Mouse (Mus musculus) ZHBTc4 (cell line): ENCODE data around the gene Islr.

ENCODE experiments used
- DNase-seq: peaks from one replicate; pipeline ENCODE4 v3.0.0-alpha.2; 2011; ENCODE audit warnings: low read depth, low spot score

Islr gene

DNA sequence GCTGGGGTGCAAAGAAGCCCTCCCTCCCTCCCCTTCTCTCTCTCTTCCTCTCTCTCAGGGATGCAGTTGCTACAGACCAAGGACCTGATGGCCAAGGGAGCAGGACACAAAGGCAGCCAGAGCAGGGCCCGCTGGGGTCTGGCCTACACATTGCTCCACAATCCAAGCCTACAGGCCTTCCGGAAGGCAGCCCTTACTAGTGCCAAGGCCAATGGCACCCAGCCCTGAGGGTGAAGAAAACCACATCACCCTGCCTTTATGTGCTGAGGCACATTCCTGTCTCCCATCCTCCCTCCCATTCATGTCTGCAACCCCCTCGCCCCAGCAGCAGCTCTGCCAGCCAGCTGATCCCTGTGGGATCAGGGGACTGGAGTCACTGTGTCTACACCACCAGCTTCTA, 51.0 kb downstream of the Islr start:
- no peak for DNase-seq

GRCm38 (mm10) chr9:58150733-58151361, 53.3 kb downstream of the Islr start:
- no peak for DNase-seq

GRCm38 (mm10) chr9:58148806-58149205, 55.3 kb downstream of the Islr start:
- no peak for DNase-seq

DNA sequence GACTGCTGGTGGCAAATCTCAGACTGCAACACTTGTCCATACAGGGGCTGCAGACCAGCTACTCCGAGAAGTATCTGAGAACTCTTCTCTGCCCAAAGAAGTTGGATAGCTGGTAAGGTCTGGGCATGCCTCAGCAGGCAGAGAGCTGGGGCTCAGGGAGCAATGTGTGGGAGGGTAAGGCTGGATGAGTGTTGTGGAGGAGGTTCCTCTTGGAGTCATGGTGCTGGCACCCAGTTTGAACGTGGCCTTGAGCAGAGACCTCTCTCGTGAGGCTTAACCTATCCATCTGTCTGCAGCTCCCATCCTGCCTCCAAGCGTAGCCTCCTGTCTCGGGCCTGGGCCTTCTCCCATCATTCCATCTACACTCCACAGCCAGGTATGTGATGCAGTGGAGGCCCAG, 58.7 kb downstream of the Islr start:
- DNase-seq: no peak

GRCm38 (mm10) chr9:58144664-58145063, 59.4 kb downstream of the Islr start:
- no peak for DNase-seq

GRCm38 (mm10) chr9:58143419-58143818, 60.7 kb downstream of the Islr start:
- DNase-seq: no peak

DNA sequence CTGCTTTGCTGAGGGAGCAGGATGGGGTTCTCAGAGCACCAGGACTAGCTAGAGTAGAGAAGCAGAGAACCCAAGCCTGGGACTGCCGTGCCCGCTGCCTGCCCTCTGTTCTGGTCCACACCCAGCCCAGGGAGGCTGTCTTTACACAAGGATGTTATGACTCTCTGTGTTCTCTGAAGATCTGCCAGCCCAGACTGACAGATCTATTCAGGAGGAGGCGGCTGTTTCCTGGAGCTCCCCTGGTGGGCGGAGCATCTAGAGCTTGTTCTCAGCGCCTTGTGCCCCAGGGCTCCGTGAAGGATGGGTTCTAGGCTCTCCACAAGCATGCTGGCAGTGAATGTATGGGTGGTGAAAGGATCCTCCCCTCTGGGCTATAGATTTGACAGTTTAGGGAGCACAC, 64.2 kb downstream of the Islr start:
- peak; percentile 66 for DNase-seq

DNA sequence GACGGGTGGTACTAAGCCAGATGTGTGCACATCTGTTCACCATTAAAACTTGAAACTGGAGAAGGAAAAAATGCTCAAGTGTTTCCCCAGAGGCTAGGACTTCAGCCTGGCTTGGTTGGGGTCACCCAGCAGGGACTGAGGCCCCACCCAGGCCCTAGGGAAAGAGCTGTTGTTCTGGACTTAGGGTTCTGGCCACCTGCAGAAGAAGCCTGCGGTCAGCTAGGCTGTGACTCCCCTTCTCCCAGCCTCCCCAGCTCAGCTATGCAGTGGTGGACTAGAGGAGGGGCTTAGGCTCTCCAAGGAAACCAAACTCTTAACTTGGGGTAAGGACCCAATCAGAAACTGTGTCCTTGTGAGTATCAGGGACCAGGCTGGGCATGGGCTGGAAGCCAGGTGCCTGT, 68.2 kb downstream of the Islr start:
- DNase-seq: no peak

- DNase-seq: no peak
These were observed 69.2 kb downstream of the Islr start for GRCm38 (mm10) chr9:58134906-58135305.

DNA sequence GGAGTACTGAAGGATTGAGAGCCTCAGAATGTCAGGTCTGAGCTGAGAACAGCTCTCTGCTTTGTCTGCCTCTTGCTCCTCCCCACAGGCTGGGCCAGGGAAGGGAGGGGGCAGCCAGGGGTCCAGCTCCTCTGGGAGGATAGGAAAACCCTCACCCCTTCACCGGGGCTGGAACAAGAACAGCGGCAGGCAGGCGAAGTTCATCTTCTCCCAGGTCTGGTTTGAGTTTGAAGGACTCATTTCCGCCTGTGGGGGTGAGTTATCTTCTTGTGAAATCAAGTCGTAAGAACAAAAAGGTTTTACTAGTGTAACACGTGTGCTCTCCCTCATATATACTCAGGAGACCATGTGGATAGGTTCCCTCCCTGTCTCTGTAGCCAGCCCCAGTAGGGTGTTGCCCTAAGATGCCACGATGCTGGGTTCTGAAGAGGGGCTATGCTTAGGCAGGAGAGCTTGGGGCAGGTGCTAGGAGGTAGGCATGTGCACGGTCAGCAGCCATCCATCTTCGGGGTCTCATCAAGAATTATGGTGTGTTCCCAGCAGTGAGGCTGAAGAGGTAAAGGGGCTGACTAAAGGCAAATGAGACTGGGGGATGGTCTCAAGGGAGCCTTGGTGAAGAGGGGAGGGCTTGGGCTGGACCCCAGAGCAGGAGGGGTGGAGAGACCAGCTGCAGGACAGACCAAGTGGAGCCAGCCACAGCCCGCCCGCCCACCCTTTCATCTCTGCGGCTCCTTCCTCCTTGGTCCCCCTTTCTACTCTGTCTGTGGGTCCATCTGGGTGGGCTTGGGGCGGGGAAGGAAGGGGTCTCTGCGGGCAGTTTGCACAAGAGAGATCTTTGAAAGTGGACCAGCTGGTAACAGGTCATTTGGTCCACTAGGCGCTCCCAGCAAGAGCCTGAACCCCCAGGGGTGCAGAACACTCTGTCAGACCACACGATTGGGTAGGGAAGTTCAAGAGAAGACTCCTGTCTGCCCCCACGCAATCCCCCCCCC, 69.9 kb downstream of the Islr start:
- DNase-seq: no peak

DNA sequence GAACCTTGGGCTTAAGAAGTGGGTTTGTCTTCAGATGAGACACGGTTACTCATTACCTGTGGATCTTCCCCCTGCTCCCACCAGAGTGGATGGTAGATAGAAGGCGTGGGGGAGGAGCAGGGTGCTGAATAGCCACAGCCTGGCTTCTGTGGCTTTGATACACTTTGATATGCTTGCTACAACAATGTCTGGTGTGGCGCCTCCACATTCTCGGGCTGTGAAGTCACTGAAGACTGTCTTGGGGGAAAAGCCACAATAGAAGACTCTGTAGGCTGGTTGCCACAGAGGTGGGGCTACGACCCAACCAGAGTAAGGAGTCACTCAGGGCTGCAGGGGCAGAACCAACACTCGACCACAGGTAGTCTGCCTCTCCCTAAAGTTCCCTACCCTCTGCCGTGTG, 72.4 kb downstream of the Islr start:
- DNase-seq: peak; percentile 30

GRCm38 (mm10) chr9:58130909-58131308, 73.2 kb downstream of the Islr start:
- DNase-seq: no peak

DNA sequence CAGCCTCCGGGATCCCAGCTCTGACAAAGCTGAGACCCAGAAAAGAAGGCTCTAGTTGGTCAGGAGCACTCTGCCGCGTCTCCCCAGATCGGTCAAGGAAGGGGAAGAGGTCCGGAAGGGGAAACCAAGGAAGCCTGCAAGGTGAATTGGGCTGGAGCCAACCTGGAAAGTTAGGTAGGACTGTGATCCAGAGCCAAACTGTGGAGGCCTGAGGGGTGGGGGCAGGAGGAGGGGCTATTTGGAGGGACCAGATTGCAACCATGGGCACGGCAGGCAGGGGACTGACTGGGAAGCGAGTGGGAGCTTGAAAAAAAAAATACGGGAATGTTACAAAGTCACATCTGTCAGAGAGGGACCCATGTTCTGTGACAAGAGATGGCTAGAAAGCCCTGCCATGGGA, 74.6 kb downstream of the Islr start:
- DNase-seq: no peak

DNA sequence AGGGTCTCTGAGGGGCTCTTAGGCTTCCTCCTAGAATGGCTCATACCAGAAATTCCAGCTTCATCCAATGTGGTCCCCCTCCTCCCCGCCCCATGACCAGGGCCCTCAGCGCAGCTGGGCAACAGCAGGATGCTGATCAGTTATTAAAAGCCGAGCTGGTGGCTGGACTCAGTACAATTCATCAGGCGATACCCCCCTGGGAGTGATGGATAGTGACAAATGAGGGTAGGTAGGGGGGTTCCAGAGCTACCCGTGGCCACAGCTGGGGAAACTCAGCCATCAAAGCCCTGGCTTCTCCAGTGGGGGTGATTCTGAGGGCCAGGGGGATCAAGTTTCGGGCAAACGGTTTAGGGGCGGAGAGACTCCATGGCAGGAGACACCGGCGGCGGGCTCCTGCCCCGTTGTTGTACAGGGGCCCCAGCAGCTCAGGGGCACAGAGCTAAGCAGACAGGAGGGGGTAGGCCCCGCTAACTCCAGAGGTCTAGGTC, 75.1 kb downstream of the Islr start:
- no peak for DNase-seq

DNA sequence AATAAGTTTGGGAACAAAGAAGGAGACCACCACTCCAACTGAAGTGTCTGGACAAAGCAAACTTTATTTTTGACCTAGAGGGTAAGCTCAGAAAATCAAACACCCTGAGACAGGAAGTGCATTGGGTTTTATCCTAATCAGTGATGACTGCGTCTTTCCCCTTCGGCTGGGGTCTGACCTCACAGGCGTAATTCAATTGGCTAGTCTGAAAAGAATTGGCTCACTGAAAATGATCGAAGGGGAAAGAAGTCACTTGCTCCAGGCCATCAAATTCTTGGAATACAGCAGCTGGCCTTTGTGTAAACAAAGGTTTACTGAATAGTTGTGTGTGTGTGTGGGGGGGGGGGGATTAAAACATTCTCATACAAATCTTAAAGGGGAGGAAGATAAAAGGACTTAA, 78.3 kb downstream of the Islr start:
- no peak for DNase-seq

DNA sequence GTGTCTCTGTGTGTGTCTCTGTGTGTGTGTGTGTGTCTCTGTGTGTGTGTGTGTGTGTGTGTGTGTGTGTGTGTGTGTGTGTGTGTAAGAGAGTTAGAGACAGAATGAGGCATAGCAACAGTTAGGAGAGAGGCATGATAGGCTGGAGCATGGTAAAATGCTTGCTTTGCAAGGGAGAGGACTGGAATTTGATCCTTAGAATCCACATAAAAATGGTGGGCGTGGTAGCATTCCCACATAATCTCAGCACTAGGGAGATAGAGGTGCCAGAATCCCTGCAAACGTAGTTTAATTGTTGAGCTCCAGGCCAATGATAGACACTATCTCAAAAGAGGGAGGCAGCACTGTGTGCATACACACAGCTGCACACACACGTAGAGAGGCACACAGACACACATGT, 79.0 kb downstream of the Islr start:
- DNase-seq: peak; percentile 66

- no peak for DNase-seq
These were observed 85.4 kb downstream of the Islr start, which contains the start of gene Ccdc33 for GRCm38 (mm10) chr9:58118671-58119070. TSS of gene Ccdc33 (minus strand) at chr9:58118823.

- no peak for DNase-seq
These were observed 88.0 kb downstream of the Islr start for GRCm38 (mm10) chr9:58116024-58116651.

GRCm38 (mm10) chr9:58115297-58115925, 88.7 kb downstream of the Islr start:
- no peak for DNase-seq

DNA sequence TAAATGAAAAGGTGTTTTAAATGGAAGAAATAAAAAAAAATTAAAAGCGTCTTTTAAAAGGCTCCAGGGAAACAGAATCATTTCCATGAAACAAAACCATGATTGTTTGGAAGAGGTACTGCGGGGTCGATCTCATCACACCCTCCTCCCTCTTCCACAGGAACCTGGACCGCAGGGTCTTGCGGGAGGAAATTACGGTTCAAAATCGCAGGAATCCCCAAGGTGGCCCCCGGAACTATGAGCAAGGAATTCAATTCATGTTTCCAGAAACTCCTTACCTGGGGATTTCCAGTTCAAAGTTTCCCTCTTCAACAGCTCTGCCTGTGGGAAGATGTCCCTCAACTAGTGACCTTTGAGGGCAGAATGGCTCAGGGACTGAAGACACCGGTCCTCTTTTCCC, 90.1 kb downstream of the Islr start:
- DNase-seq: no peak

DNA sequence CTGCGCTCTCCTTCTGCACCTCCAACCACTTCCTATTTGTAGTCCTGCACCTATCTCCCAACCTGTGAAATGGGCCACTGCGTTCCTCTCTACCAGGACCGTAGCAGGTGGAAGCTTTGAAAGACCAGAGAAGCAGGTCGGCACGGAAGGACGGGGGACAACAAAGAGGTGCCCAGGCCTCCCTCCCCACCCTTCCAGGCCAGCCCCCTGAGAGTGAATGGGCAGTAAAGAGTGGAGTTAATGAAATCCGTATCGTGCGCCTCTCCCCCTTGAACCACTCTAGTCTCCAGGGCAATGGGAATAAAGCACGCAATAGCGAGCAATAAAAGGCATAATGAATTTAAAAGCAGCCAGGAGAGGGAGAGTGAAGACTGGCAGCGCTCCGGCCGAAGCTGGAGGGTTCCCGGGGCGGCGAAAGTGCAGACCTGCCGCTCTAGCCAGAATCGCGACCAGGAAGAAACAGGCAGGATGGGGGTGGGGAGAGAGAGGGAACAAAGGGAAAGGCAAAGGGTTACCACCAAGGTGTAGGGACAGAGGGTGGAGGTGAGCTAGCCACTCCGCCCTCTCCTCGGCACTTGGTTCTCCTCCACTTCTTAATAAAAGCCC, 90.7 kb downstream of the Islr start:
- DNase-seq: peak; percentile 67
